Mouse (Mus musculus) left cerebral cortex, adult 8-10 months (tissue): ENCODE measurements around the gene Hnf1b. TPM values are rescaled to one million over a fixed set of nuclear protein-coding genes. Genes with fewer than 3 reads are reported as not detected.

Experiments used
- DNase-seq, 2 experiments: peaks; one replicate each; pipeline ENCODE4 v3.0.0; 2022; ENCODE audit warnings: low spot score in 2 of 2
- total RNA-seq, 4 experiments: library from RNA; stranded (reverse); gene quantifications; 2 replicates each; pipeline ENCODE4 v1.2.4; 2022

Gene Hnf1b
- total RNA-seq, 4 experiments from 2014 or later: 0.37 to 0.76 (median 0.54) TPM

- DNase-seq: no peak
Observed at GRCm38 (mm10) chr11:83852501-83853211, 2.8 kb downstream of the Hnf1b start.

GRCm38 (mm10) chr11:83853221-83853792 lies 3.4 kb downstream of the Hnf1b start:
- no peak for DNase-seq

- no peak for DNase-seq
Observed at GRCm38 (mm10) chr11:83854091-83854490, 4.2 kb downstream of the Hnf1b start.

GRCm38 (mm10) chr11:83854707-83855106 lies 4.8 kb downstream of the Hnf1b start:
- DNase-seq: no peak

GRCm38 (mm10) chr11:83857256-83857655 lies 7.4 kb downstream of the Hnf1b start:
- no peak for DNase-seq

- DNase-seq: no peak
Observed at GRCm38 (mm10) chr11:83865286-83865685, 15.4 kb downstream of the Hnf1b start.

- DNase-seq: no peak
Observed at GRCm38 (mm10) chr11:83867571-83867970, 17.7 kb downstream of the Hnf1b start.

- no peak for DNase-seq
Observed at GRCm38 (mm10) chr11:83869147-83869546, 19.3 kb downstream of the Hnf1b start.

- DNase-seq: no peak
Observed at GRCm38 (mm10) chr11:83869686-83870085, 19.8 kb downstream of the Hnf1b start.

GRCm38 (mm10) chr11:83871780-83872554 lies 22.1 kb downstream of the Hnf1b start:
- peak in 1 of 2 experiments; percentile 64 for DNase-seq

GRCm38 (mm10) chr11:83873509-83873908 lies 23.6 kb downstream of the Hnf1b start:
- no peak for DNase-seq

- DNase-seq: no peak
Observed at GRCm38 (mm10) chr11:83876630-83877029, 26.8 kb downstream of the Hnf1b start.

GRCm38 (mm10) chr11:83877765-83878164 lies 27.9 kb downstream of the Hnf1b start:
- DNase-seq: no peak

- no peak for DNase-seq
Observed at GRCm38 (mm10) chr11:83878417-83878952, 28.6 kb downstream of the Hnf1b start.

GRCm38 (mm10) chr11:83879130-83879529 lies 29.3 kb downstream of the Hnf1b start:
- DNase-seq: no peak

- no peak for DNase-seq
Observed at GRCm38 (mm10) chr11:83881438-83881837, 31.6 kb downstream of the Hnf1b start.

- no peak for DNase-seq
Observed at GRCm38 (mm10) chr11:83882552-83882951, 32.7 kb downstream of the Hnf1b start.

GRCm38 (mm10) chr11:83883074-83883473 lies 33.2 kb downstream of the Hnf1b start:
- DNase-seq: no peak

- DNase-seq: no peak
Observed at GRCm38 (mm10) chr11:83883812-83884211, 33.9 kb downstream of the Hnf1b start.

GRCm38 (mm10) chr11:83885175-83885574 lies 35.3 kb downstream of the Hnf1b start:
- DNase-seq: no peak

GRCm38 (mm10) chr11:83886746-83887145 lies 36.9 kb downstream of the Hnf1b start:
- DNase-seq: no peak

- no peak for DNase-seq
Observed at GRCm38 (mm10) chr11:83891366-83891765, 41.5 kb downstream of the Hnf1b start.
